Mouse (Mus musculus): ENCODE results near the gene B230307C23Rik. TPM values are rescaled to one million over a fixed set of nuclear protein-coding genes. Genes with fewer than 3 reads are reported as not detected.
"Not testable (repeated sequence)": the region's sequence is repeated elsewhere in the genome, so short reads cannot be mapped to it uniquely, and the experiment has no call there.

Gene B230307C23Rik
- polyA plus RNA-seq, 1 experiment from 2014 or later: 11.0 TPM

GRCm38 (mm10) chr16:97962151-97962948 is 34.8 kb upstream of the B230307C23Rik start, which contains the start of the genes C2cd2 and Zbtb21:
Gene C2cd2 (minus strand): TSS chr16:97962598.
Gene Zbtb21 (minus strand): TSS chr16:97962622.
- Histone ChIP-seq H3K36me3 (replicated peaks) (no peaks in the 10 kb centered on the region), H3K4me1 (replicated peaks) (peaks cover 69% of the 10 kb centered on the region), H3K4me2 (peak within 1 kb of the TSS; percentile 90), H3K27me3 (no peaks in the 10 kb centered on the region), H3K4me3 (replicated peaks) (peak within 1 kb of the TSS; percentile 86), H3K27ac (replicated peaks) (peak within 1 kb of the TSS; percentile 95), H3K9me3 (replicated peaks) (no peaks in the 10 kb centered on the region), H3K9ac (peak within 1 kb of the TSS; percentile 90)
- WGBS (ENCODE audit: insufficient replicate concordance): under 1% methylated on average over 78 of the region's 78 CpGs
- ATAC-seq (ENCODE audit: insufficient read depth): peak; percentile 98

GRCm38 (mm10) chr16:97963956-97964540 is 33.1 kb upstream of the B230307C23Rik start:
- H3K9ac ChIP-seq: no peak overlapping the region
- no peak overlapping the region for H3K4me3 ChIP-seq (replicated peaks)
- no peaks in the 10 kb centered on the region for H3K27me3 ChIP-seq
- H3K4me1 ChIP-seq (replicated peaks): peaks cover 52% of the 10 kb centered on the region
- H3K36me3 ChIP-seq (replicated peaks): no peaks in the 10 kb centered on the region
- no peak overlapping the region for H3K27ac ChIP-seq (replicated peaks)
- H3K4me2 ChIP-seq: no peak overlapping the region
- no peak for ATAC-seq (ENCODE audit: insufficient read depth)
- no peaks in the 10 kb centered on the region for H3K9me3 ChIP-seq (replicated peaks)
- WGBS (ENCODE audit: insufficient replicate concordance): 50% methylated on average over 3 of the region's 3 CpGs

GRCm38 (mm10) chr16:97977277-97977676 is 19.8 kb upstream of the B230307C23Rik start:
- no peaks in the 10 kb centered on the region for H3K36me3 ChIP-seq (replicated peaks)
- no peaks in the 10 kb centered on the region for H3K9me3 ChIP-seq (replicated peaks)
- 26% methylated on average over 1 of the region's 1 CpGs for WGBS (ENCODE audit: insufficient replicate concordance)
- no peaks in the 10 kb centered on the region for H3K27me3 ChIP-seq
- peak; percentile 86 for ATAC-seq (ENCODE audit: insufficient read depth)
- no peak overlapping the region for H3K9ac ChIP-seq
- H3K4me1 ChIP-seq (replicated peaks): peaks cover 16% of the 10 kb centered on the region
- no peak overlapping the region for H3K4me3 ChIP-seq (replicated peaks)
- no peak overlapping the region for H3K4me2 ChIP-seq
- peak overlapping the region; percentile 41 for H3K27ac ChIP-seq (replicated peaks)

GRCm38 (mm10) chr16:97977722-97978121 is 19.4 kb upstream of the B230307C23Rik start:
- Histone ChIP-seq H3K9ac (no peak overlapping the region), H3K27me3 (no peaks in the 10 kb centered on the region), H3K4me3 (replicated peaks) (no peak overlapping the region), H3K27ac (replicated peaks) (peak overlapping the region; percentile 41; the same call in 1 of the 2 replicates), H3K4me2 (no peak overlapping the region), H3K36me3 (replicated peaks) (no peaks in the 10 kb centered on the region), H3K4me1 (replicated peaks) (peaks cover 16% of the 10 kb centered on the region), H3K9me3 (replicated peaks) (no peaks in the 10 kb centered on the region)
- peak; percentile 57 for ATAC-seq (ENCODE audit: insufficient read depth)
- 59% methylated on average over 3 of the region's 3 CpGs for WGBS (ENCODE audit: insufficient replicate concordance)

- Histone ChIP-seq H3K9ac (no peak overlapping the region), H3K27ac (replicated peaks) (no peak overlapping the region), H3K36me3 (replicated peaks) (no peaks in the 10 kb centered on the region), H3K4me3 (replicated peaks) (no peak overlapping the region), H3K4me2 (no peak overlapping the region), H3K27me3 (no peaks in the 10 kb centered on the region), H3K9me3 (replicated peaks) (no peaks in the 10 kb centered on the region), H3K4me1 (replicated peaks) (peaks cover 16% of the 10 kb centered on the region)
- 60% methylated on average over 1 of the region's 1 CpGs for WGBS (ENCODE audit: insufficient replicate concordance)
- ATAC-seq (ENCODE audit: insufficient read depth): no peak
Measured at GRCm38 (mm10) chr16:97981362-97981761, 15.8 kb upstream of the B230307C23Rik start.

- 72% methylated on average over 5 of the region's 5 CpGs for WGBS (ENCODE audit: insufficient replicate concordance)
- Histone ChIP-seq H3K36me3 (replicated peaks) (no peaks in the 10 kb centered on the region), H3K27me3 (no peaks in the 10 kb centered on the region)
Measured at GRCm38 (mm10) chr16:97984589-97984988, 12.5 kb upstream of the B230307C23Rik start.

GRCm38 (mm10) chr16:97991517-97991916 is 5.6 kb upstream of the B230307C23Rik start:
- no peak overlapping the region for H3K9ac ChIP-seq
- no peaks in the 10 kb centered on the region for H3K27me3 ChIP-seq
- WGBS (ENCODE audit: insufficient replicate concordance): 41% methylated on average over 2 of the region's 2 CpGs
- no peak for ATAC-seq (ENCODE audit: insufficient read depth)
- H3K4me1 ChIP-seq (replicated peaks): peaks cover 12% of the 10 kb centered on the region
- H3K27ac ChIP-seq (replicated peaks): no peak overlapping the region
- H3K4me3 ChIP-seq (replicated peaks): no peak overlapping the region
- H3K4me2 ChIP-seq: no peak overlapping the region
- H3K36me3 ChIP-seq (replicated peaks): no peaks in the 10 kb centered on the region
- no peaks in the 10 kb centered on the region for H3K9me3 ChIP-seq (replicated peaks)

More at GRCm38 (mm10) chr16:97984589-97984988, 12.5 kb upstream of the B230307C23Rik start:
- no peak for ATAC-seq (ENCODE audit: insufficient read depth)
- no peaks in the 10 kb centered on the region for H3K4me1 ChIP-seq (replicated peaks)
- H3K4me2 ChIP-seq: no peak overlapping the region
- no peak overlapping the region for H3K4me3 ChIP-seq (replicated peaks)
- H3K9me3 ChIP-seq (replicated peaks): no peaks in the 10 kb centered on the region
- H3K27ac ChIP-seq (replicated peaks): no peak overlapping the region
- no peak overlapping the region for H3K9ac ChIP-seq

GRCm38 (mm10) chr16:97992477-97992876 is 4.6 kb upstream of the B230307C23Rik start:
- H3K36me3 ChIP-seq (replicated peaks); H3K4me3 ChIP-seq (replicated peaks); H3K9me3 ChIP-seq (replicated peaks); H3K9ac ChIP-seq; H3K27ac ChIP-seq (replicated peaks); H3K4me2 ChIP-seq; H3K27me3 ChIP-seq; ATAC-seq (ENCODE audit: insufficient read depth): not testable (repeated sequence)
- 63% methylated on average over 3 of the region's 3 CpGs for WGBS (ENCODE audit: insufficient replicate concordance)
- peaks cover 15% of the 10 kb centered on the region for H3K4me1 ChIP-seq (replicated peaks)

GRCm38 (mm10) chr16:97995849-97996615 is 1.1 kb upstream of the B230307C23Rik start:
- WGBS (ENCODE audit: insufficient replicate concordance): 13% methylated on average over 1 of the region's 1 CpGs
- Histone ChIP-seq H3K9me3 (replicated peaks) (no peaks in the 10 kb centered on the region), H3K9ac (0 out of 2 replicates have a peak overlapping the region, but pooled peaks have one; percentile 52), H3K4me2 (peak overlapping the region; percentile 70), H3K4me3 (replicated peaks) (peak overlapping the region; percentile 70), H3K36me3 (replicated peaks) (peaks cover 4% of the 10 kb centered on the region; the same call in 1 of the 2 replicates), H3K4me1 (replicated peaks) (peaks cover 26% of the 10 kb centered on the region), H3K27ac (replicated peaks) (peak overlapping the region; percentile 85), H3K27me3 (no peaks in the 10 kb centered on the region)
- ATAC-seq (ENCODE audit: insufficient read depth): no peak

GRCm38 (mm10) chr16:97997383-97997731 is 242 bp downstream of the B230307C23Rik start:
- H3K9me3 ChIP-seq (replicated peaks); H3K36me3 ChIP-seq (replicated peaks); H3K27me3 ChIP-seq: not testable (repeated sequence)
- H3K9ac ChIP-seq: peak overlapping the region; percentile 52
- H3K4me3 ChIP-seq (replicated peaks): peak overlapping the region; percentile 70
- peaks cover 26% of the 10 kb centered on the region for H3K4me1 ChIP-seq (replicated peaks)
- H3K27ac ChIP-seq (replicated peaks): peak overlapping the region; percentile 85
- peak overlapping the region; percentile 70 for H3K4me2 ChIP-seq
- peak; percentile 25; the same call in 1 of the 2 replicates for ATAC-seq (ENCODE audit: insufficient read depth)
- WGBS (ENCODE audit: insufficient replicate concordance): 5% methylated on average over 8 of the region's 8 CpGs

- Histone ChIP-seq H3K9me3 (replicated peaks) (no peaks in the 10 kb centered on the region), H3K27ac (replicated peaks) (no peak overlapping the region), H3K9ac (no peak overlapping the region), H3K4me2 (no peak overlapping the region), H3K4me3 (replicated peaks) (no peak overlapping the region), H3K36me3 (replicated peaks) (peaks cover 16% of the 10 kb centered on the region), H3K27me3 (no peaks in the 10 kb centered on the region), H3K4me1 (replicated peaks) (no peaks in the 10 kb centered on the region)
- no peak for ATAC-seq (ENCODE audit: insufficient read depth)
- WGBS (ENCODE audit: insufficient replicate concordance): 74% methylated on average over 3 of the region's 3 CpGs
Measured at GRCm38 (mm10) chr16:98022081-98022480, 25.0 kb downstream of the B230307C23Rik start.
